Mouse (Mus musculus): ENCODE results near the gene Ankra2. TPM values are rescaled to one million over a fixed set of nuclear protein-coding genes. Genes with fewer than 3 reads are reported as not detected.

Gene Ankra2
- polyA plus RNA-seq, 2 experiments: 8.0 to 10.0 TPM

- Histone ChIP-seq H3K4me1 (replicated peaks; ENCODE audit: control insufficient read depth in 2 of 2, insufficient read depth in 2 of 2, low read length in 1 of 2) (no peaks in the 10 kb centered on the region), H3K36me3 (replicated peaks; ENCODE audit: control insufficient read depth, insufficient read depth, low read depth) (no peaks in the 10 kb centered on the region), H3K27me3 (ENCODE audit: control insufficient read depth, insufficient read depth, low read length) (no peaks in the 10 kb centered on the region), H3K27ac (no peak overlapping the region), H3K9ac (replicated peaks) (no peak overlapping the region), H3K4me3 (ENCODE audit: insufficient read depth in 1 of 2, low read depth in 2 of 2, low read length in 2 of 2) (no peak overlapping the region), H3K9me3 (ENCODE audit: control insufficient read depth, low read length) (no peaks in the 10 kb centered on the region), H3K4me2 (ENCODE audit: low read depth) (no peak overlapping the region)
- 64% methylated on average over 8 of the region's 8 CpGs for WGBS (ENCODE audit: insufficient replicate concordance)
- TF ChIP-seq CTCF (IDR thresholded peaks at IDR 0.05; ENCODE audit: low read depth) (no peak), EP300 (IDR thresholded peaks at IDR 0.05; ENCODE audit: low read depth) (no peak)
- no peak for DNase-seq (ENCODE audit: low read depth in 3 of 3, low spot score in 3 of 3)
- no peak for ATAC-seq (ENCODE audit: insufficient read depth)
Observed at GRCm38 (mm10) chr13:98291712-98292111, 28.8 kb downstream of the Ankra2 start.

- no peak for TF ChIP-seq CTCF (IDR thresholded peaks at IDR 0.05; ENCODE audit: low read depth)
- no peak for TF ChIP-seq EP300 (IDR thresholded peaks at IDR 0.05; ENCODE audit: low read depth)
- Histone ChIP-seq H3K36me3 (replicated peaks; ENCODE audit: control insufficient read depth, insufficient read depth, low read depth) (no peaks in the 10 kb centered on the region), H3K4me3 (ENCODE audit: insufficient read depth in 1 of 2, low read depth in 2 of 2, low read length in 2 of 2) (no peak overlapping the region), H3K4me1 (replicated peaks; ENCODE audit: control insufficient read depth in 2 of 2, insufficient read depth in 2 of 2, low read length in 1 of 2) (no peaks in the 10 kb centered on the region), H3K4me2 (ENCODE audit: low read depth) (no peak overlapping the region), H3K27ac (no peak overlapping the region), H3K9ac (replicated peaks) (no peak overlapping the region), H3K9me3 (ENCODE audit: control insufficient read depth, low read length) (no peaks in the 10 kb centered on the region), H3K27me3 (ENCODE audit: control insufficient read depth, insufficient read depth, low read length) (no peaks in the 10 kb centered on the region)
- ATAC-seq (ENCODE audit: insufficient read depth) (no peak), DNase-seq (ENCODE audit: low read depth in 3 of 3, low spot score in 3 of 3) (no peak)
- 40% methylated on average over 5 of the region's 5 CpGs for WGBS (ENCODE audit: insufficient replicate concordance)
Observed at GRCm38 (mm10) chr13:98296072-98296471, 33.2 kb downstream of the Ankra2 start.

- TF ChIP-seq EP300 (IDR thresholded peaks at IDR 0.05; ENCODE audit: low read depth) (no peak), CTCF (IDR thresholded peaks at IDR 0.05; ENCODE audit: low read depth) (peak; percentile 49)
- Histone ChIP-seq H3K27me3 (ENCODE audit: control insufficient read depth, insufficient read depth, low read length) (no peaks in the 10 kb centered on the region), H3K9me3 (ENCODE audit: control insufficient read depth, low read length) (no peaks in the 10 kb centered on the region), H3K27ac (no peak overlapping the region), H3K36me3 (replicated peaks; ENCODE audit: control insufficient read depth, insufficient read depth, low read depth) (no peaks in the 10 kb centered on the region), H3K9ac (replicated peaks) (no peak overlapping the region), H3K4me2 (ENCODE audit: low read depth) (no peak overlapping the region), H3K4me3 (ENCODE audit: insufficient read depth in 1 of 2, low read depth in 2 of 2, low read length in 2 of 2) (no peak overlapping the region), H3K4me1 (replicated peaks; ENCODE audit: control insufficient read depth in 2 of 2, insufficient read depth in 2 of 2, low read length in 1 of 2) (no peaks in the 10 kb centered on the region)
- ATAC-seq (ENCODE audit: insufficient read depth): no peak
- WGBS (ENCODE audit: insufficient replicate concordance): 74% methylated on average over 6 of the region's 6 CpGs
- no peak for DNase-seq (ENCODE audit: low read depth in 3 of 3, low spot score in 3 of 3)
Observed at GRCm38 (mm10) chr13:98297883-98298482, 35.1 kb downstream of the Ankra2 start.

GRCm38 (mm10) chr13:98298833-98299758, 36.2 kb downstream of the Ankra2 start:
- WGBS (ENCODE audit: insufficient replicate concordance): 43% methylated on average over 21 of the region's 21 CpGs
- Histone ChIP-seq H3K9ac (replicated peaks) (no peak overlapping the region), H3K4me3 (ENCODE audit: insufficient read depth in 1 of 2, low read depth in 2 of 2, low read length in 2 of 2) (no peak overlapping the region), H3K27me3 (ENCODE audit: control insufficient read depth, insufficient read depth, low read length) (no peaks in the 10 kb centered on the region), H3K36me3 (replicated peaks; ENCODE audit: control insufficient read depth, insufficient read depth, low read depth) (no peaks in the 10 kb centered on the region), H3K4me2 (ENCODE audit: low read depth) (no peak overlapping the region), H3K9me3 (ENCODE audit: control insufficient read depth, low read length) (no peaks in the 10 kb centered on the region), H3K27ac (no peak overlapping the region), H3K4me1 (replicated peaks; ENCODE audit: control insufficient read depth in 2 of 2, insufficient read depth in 2 of 2, low read length in 1 of 2) (no peaks in the 10 kb centered on the region)
- ATAC-seq (ENCODE audit: insufficient read depth) (peak; percentile 68), DNase-seq (ENCODE audit: low read depth in 3 of 3, low spot score in 3 of 3) (peak; percentile 36 to 60 (median 47))
- TF ChIP-seq EP300 (IDR thresholded peaks at IDR 0.05; ENCODE audit: low read depth): no peak
- TF ChIP-seq CTCF (IDR thresholded peaks at IDR 0.05; ENCODE audit: low read depth): peak; percentile 84

GRCm38 (mm10) chr13:98305257-98305656, 42.4 kb downstream of the Ankra2 start:
- 85% methylated on average over 9 of the region's 9 CpGs for WGBS (ENCODE audit: insufficient replicate concordance)
- DNase-seq (ENCODE audit: low read depth in 3 of 3, low spot score in 3 of 3) (no peak), ATAC-seq (ENCODE audit: insufficient read depth) (no peak)
- Histone ChIP-seq H3K27me3 (ENCODE audit: control insufficient read depth, insufficient read depth, low read length) (no peaks in the 10 kb centered on the region), H3K4me2 (ENCODE audit: low read depth) (no peak overlapping the region), H3K36me3 (replicated peaks; ENCODE audit: control insufficient read depth, insufficient read depth, low read depth) (peaks cover 19% of the 10 kb centered on the region), H3K9ac (replicated peaks) (no peak overlapping the region), H3K4me1 (replicated peaks; ENCODE audit: control insufficient read depth in 2 of 2, insufficient read depth in 2 of 2, low read length in 1 of 2) (no peaks in the 10 kb centered on the region), H3K9me3 (ENCODE audit: control insufficient read depth, low read length) (no peaks in the 10 kb centered on the region), H3K4me3 (ENCODE audit: insufficient read depth in 1 of 2, low read depth in 2 of 2, low read length in 2 of 2) (no peak overlapping the region), H3K27ac (no peak overlapping the region)
- TF ChIP-seq CTCF (IDR thresholded peaks at IDR 0.05; ENCODE audit: low read depth): no peak
- TF ChIP-seq EP300 (IDR thresholded peaks at IDR 0.05; ENCODE audit: low read depth): no peak
